Mouse (Mus musculus) thymus, adult 2 months (tissue): ENCODE data around the gene Large2. TPM values are rescaled to one million over a fixed set of nuclear protein-coding genes. Genes with fewer than 3 reads are reported as not detected.

Source experiments
- DNase-seq: peaks from one replicate; pipeline ENCODE4 v3.0.0; 2021
- H3K27ac ChIP-seq: fragments of 200-500 bp; 2 replicates; pipeline ENCODE4 v1.5.1; 2012; ENCODE audit warnings: low read length, control low read depth; ENCODE audit not compliant: control insufficient read depth, insufficient read depth
- H3K27me3 ChIP-seq: fragments of 200-500 bp; 2 replicates; pipeline ENCODE4 v1.6.1; 2012; ENCODE audit warnings: mild to moderate bottlenecking, low read length, moderate library complexity, mixed read lengths; ENCODE audit not compliant: control insufficient read depth, insufficient read depth
- H3K36me3 ChIP-seq: fragments of 200-500 bp; 2 replicates; pipeline ENCODE4 v1.6.1; 2012; ENCODE audit warnings: mild to moderate bottlenecking, low read length, moderate library complexity; ENCODE audit not compliant: control insufficient read depth, insufficient read depth
- H3K4me1 ChIP-seq: fragments of 200-500 bp; replicated peaks from 2 replicates; pipeline ENCODE4 v1.6.1; 2012; ENCODE audit warnings: low read length; ENCODE audit not compliant: control insufficient read depth, insufficient read depth
- H3K4me3 ChIP-seq: fragments of 200-500 bp; 2 replicates; pipeline ENCODE4 v1.5.1; 2012; ENCODE audit warnings: mild to moderate bottlenecking, low read length, control low read depth, moderate library complexity; ENCODE audit not compliant: control insufficient read depth, insufficient read depth
- CTCF ChIP-seq: fragments of 200-500 bp; IDR thresholded peaks from 2 replicates; pipeline ENCODE4 v1.5.1; 2012; ENCODE audit warnings: mild to moderate bottlenecking, control low read depth, low read length, moderate library complexity, borderline replicate concordance; ENCODE audit not compliant: control insufficient read depth, poor library complexity, insufficient read depth; ENCODE audit errors: extremely low read depth
- POLR2A ChIP-seq: fragments of 200-500 bp; IDR thresholded peaks from 2 replicates; pipeline ENCODE4 v1.6.1; 2012; ENCODE audit warnings: mild to moderate bottlenecking, low read length, control low read depth, moderate library complexity; ENCODE audit not compliant: control insufficient read depth, poor library complexity, insufficient read depth; ENCODE audit errors: extremely low read depth
- WGBS: fragments of 180-500 bp; shearing (Covaris S2); methylation state at CpG from one replicate; pipeline ENCODE4 v1.1.7; 2018; 5-methylcytosine and 5-hydroxymethylcytosine counted together
- polyA plus RNA-seq: library from polyadenylated mRNA; depleted of rRNA; stranded (reverse); fragments of >200 nt; gene quantifications from 2 replicates; pipeline ENCODE4 v1.2.3, GENCODE M21; 2012; rRNA removed

The Large2 gene
- polyA plus RNA-seq, 1 experiment, result 13.9 TPM

DNA sequence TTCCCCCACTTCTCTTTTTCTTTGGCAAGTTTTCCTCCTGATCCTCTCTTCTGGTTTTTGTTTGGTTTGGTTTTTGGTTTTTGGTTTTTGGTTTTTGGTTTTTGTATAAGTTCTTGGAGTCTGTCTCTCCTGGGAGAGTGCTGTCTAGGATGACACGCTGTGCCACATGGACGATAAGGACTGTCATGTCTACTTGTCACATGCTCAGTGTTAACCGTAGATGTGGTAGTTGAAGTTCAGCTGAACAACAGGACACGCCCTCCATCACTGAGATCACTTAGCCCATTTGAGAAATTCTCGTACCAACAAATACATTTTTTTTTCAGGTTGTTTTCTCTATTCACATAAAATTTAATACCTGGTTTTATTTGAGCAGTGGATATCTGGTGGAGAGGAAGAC is 57.4 kb downstream of the Large2 start:
- no peak for DNase-seq
- WGBS, result 90% methylated on average over 5 of the region's 5 CpGs
- Histone ChIP-seq H3K27ac (no peak overlapping the region), H3K4me1 (no peaks in the 10 kb centered on the region), H3K4me3 (no peak overlapping the region), H3K27me3 (no peaks in the 10 kb centered on the region), H3K36me3 (no peaks in the 10 kb centered on the region)
- TF ChIP-seq CTCF (no peak), POLR2A (no peak)

DNA sequence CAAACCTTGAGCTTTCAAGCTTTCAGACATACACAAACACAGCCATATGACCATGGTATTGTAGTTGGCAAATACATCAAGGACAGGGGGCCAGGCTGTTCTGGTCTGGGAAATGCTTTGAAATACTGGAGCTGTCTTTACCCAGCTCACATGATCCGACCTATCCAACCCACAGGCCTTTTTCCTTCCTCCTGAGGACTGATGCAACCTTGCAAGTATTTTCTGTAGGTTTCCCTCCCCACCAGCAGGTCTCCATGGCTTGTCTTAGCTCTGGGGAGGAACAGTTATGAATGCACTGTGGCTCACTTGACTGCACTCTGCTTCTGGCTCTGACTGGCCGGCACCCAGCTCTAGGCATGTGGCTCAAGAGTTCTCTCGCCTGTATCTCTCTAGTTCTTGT is 58.0 kb downstream of the Large2 start:
- Histone ChIP-seq H3K4me1 (no peaks in the 10 kb centered on the region), H3K27me3 (no peaks in the 10 kb centered on the region), H3K36me3 (no peaks in the 10 kb centered on the region), H3K4me3 (no peak overlapping the region), H3K27ac (no peak overlapping the region)
- 86% methylated on average over 3 of the region's 3 CpGs for WGBS
- TF ChIP-seq CTCF (no peak), POLR2A (no peak)
- DNase-seq, result no peak

Other genes starting within 250 kb of the Large2 start
- gene Pex16, start 193 bp downstream of the Large2 start, polyA plus RNA-seq, result 76.1 and 78.0 TPM in 2 replicates
- gene 1700029I15Rik, start 7.7 kb upstream of the Large2 start, polyA plus RNA-seq, result 6.4 and 9.0 TPM in 2 replicates
- 10.6 and 11.4 TPM in 2 replicates for gene Mapk8ip1, start 26.4 kb upstream of the Large2 start, polyA plus RNA-seq
- 16.2 and 19.6 TPM in 2 replicates for gene Cry2, start 59.2 kb upstream of the Large2 start, polyA plus RNA-seq
- gene Slc35c1, start 85.7 kb upstream of the Large2 start, polyA plus RNA-seq, result 144 and 156 TPM in 2 replicates
- 7.4 and 8.1 TPM in 2 replicates for gene Chst1, start 224.8 kb upstream of the Large2 start, polyA plus RNA-seq